Mouse (Mus musculus) thymus, postnatal 10 days (tissue): ENCODE measurements around the gene Olfr1112.
"Not testable (repeated sequence)": the region's sequence is repeated elsewhere in the genome, so short reads cannot be mapped to it uniquely, and the experiment has no call there.

ENCODE experiments used
- DNase-seq, 2 experiments: peaks; one replicate each; pipeline ENCODE4 v3.0.0; 2021; ENCODE audit warnings: low spot score in 2 of 2

Gene Olfr1112

DNA sequence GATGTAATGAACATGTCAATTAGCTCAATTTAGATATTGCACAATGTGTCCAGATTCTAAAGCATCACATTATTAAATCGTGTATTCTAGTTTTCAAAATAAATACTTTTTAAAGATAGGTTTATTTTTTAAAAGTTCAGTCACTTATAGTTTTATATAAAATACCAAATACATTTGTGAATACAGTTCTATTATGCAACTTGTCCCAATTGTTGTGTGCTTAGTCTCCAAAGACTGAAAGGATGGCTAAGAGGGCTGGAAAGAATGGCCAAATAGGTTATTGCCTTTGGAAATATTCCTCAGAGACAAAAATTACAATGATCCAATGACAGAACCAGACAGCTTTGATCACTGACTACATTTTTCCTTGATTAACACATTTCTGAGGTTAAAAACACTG, at the start of gene Olfr1112:
TSS of gene Olfr1112 (plus strand) at position 301 of the 400 bp plus-strand sequence.
- DNase-seq, result no peak

DNA sequence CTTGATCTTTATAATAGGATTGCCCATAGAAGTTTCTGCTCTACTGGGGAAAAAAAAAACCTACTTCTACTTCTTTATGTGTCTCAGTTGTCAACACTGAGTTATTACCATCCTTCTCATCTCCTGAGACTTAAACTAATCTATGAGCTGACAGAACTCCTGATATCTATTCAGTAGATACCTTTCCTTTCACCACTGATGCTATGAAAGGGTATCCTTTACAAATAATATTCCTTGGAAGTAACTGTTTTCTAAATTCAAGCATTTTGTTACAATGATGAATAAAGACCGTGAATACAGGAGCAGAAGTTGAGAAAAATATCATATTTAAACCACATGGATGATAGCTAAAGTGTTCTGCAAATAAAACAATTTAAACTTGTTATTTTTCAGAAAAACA, 47.4 kb upstream of the Olfr1112 start, which contains the start of gene Olfr1110:
TSS of gene Olfr1110 (minus strand) at position 101 of the 400 bp plus-strand sequence.
- DNase-seq, result no peak

DNA sequence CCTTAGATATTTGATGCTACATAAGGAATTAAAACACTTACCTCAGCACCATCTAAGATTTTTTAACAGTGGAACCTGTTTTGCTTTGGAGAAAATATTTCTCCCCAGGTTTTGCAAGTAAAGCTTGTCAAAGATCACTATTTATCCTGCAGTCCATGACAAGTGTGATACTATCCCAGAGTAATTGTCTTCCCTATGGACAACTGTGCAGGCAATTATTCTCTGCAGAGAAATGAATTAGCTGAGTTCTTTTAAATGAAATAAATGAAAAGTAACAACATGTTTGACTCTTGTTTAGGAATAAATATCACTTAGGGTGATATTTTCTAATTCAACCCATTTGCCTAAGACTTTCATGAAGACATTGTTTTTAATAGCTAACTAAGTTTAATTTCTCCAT, 35.1 kb upstream of the Olfr1112 start, which contains the start of gene Olfr1111:
TSS of gene Olfr1111 (minus strand) at position 101 of the 400 bp plus-strand sequence.
- DNase-seq, result no peak

DNA sequence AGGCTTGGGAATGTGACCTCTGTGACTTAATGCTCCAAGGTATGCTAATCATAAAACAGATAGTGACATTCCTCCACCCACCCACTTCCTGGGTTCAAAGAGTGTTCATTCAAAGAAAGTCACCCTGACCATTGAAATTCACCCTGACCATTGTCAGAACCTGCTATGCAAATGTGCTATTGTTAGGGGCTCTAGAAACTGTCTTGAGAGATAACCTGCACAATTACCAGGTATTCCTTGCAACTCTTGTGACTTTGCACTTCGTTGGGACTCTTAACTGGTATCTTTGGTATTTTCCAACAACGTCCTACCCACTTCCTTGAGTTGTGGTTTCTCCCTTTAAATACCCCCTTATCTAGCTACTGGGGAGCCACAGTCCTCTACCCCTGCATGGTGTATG, 19.9 kb upstream of the Olfr1112 start:
- DNase-seq, result not testable (repeated sequence)

DNA sequence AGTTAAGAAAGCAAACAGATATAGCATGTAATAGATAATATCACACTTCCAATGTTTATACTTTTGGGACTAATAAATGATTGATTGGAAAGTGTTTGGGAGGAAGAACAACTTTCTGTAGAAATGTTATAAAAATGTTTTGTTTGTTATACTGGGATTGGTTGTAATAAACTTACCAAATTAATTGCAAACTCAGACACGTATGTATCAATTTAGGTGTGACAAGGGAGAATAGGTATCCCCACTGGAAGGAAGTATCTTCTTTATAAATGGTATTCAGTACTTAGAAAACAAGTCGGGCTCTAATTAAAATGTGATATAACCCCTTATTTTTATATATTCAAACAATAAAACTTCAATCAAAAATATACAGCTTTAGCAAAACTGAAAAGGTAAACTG, 21.1 kb downstream of the Olfr1112 start, which contains the start of gene Olfr1113:
TSS of gene Olfr1113 (plus strand) at position 301 of the 400 bp plus-strand sequence.
- no peak for DNase-seq
